Mouse (Mus musculus): Measurements from ENCODE around the gene Gm813.

The Gm813 gene

GRCm38 (mm10) chr16:58604680-58605079, 12.1 kb downstream of the Gm813 start:
- no peak for DNase-seq (ENCODE audit: low spot score)

GRCm38 (mm10) chr16:58603831-58604230, 12.9 kb downstream of the Gm813 start:
- no peak for DNase-seq (ENCODE audit: low spot score)

- DNase-seq (ENCODE audit: low spot score): no peak
These were observed 15.9 kb downstream of the Gm813 start for GRCm38 (mm10) chr16:58600846-58601245.

GRCm38 (mm10) chr16:58591299-58591698, 25.5 kb downstream of the Gm813 start:
- DNase-seq (ENCODE audit: low spot score): no peak

GRCm38 (mm10) chr16:58589444-58589843, 27.3 kb downstream of the Gm813 start:
- DNase-seq (ENCODE audit: low spot score): no peak

GRCm38 (mm10) chr16:58573949-58574722, 42.6 kb downstream of the Gm813 start:
- DNase-seq (ENCODE audit: low spot score): no peak

GRCm38 (mm10) chr16:58570694-58571264, 46.0 kb downstream of the Gm813 start:
- DNase-seq (ENCODE audit: low spot score): no peak
